Mouse (Mus musculus) forelimb bud, embryonic 11.5 days (tissue): ENCODE measurements around the gene Tbc1d10c.

Experiments used
- DNase-seq: peaks from one replicate; pipeline ENCODE4 v3.0.0-alpha.2; 2012; ENCODE audit warnings: low read depth, low spot score

The Tbc1d10c gene

DNA sequence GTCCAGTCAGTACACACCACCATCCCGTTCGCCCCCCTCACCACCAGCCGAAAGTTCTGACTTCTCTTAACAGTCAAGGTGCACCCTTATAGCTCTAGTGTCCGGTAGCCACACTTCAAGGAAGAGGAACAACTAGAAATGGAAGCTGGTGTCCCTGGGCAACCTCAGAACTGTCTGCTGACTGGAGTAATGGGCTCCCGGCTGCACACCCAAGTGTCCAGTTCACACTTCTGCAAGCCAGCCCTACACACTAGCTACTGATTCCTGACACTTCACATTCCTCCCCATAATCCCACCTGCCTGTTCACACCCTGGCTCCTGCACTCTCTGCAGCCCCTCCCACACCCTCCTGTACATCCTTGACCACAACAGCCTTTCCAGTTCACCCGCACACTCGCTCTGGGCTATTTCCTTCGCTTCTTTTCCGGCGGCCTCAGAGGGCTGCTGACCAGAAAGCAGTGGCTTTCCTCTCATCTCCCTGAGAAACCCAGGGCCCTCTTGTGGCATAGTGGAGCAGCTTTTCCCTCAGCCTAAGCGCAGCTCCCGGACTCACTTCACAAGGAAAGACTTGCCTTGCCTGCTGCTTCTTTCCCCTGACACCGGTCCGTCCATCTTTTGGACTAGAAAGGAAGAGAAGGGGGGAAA is 25.1 kb upstream of the Tbc1d10c start:
- DNase-seq = no peak

DNA sequence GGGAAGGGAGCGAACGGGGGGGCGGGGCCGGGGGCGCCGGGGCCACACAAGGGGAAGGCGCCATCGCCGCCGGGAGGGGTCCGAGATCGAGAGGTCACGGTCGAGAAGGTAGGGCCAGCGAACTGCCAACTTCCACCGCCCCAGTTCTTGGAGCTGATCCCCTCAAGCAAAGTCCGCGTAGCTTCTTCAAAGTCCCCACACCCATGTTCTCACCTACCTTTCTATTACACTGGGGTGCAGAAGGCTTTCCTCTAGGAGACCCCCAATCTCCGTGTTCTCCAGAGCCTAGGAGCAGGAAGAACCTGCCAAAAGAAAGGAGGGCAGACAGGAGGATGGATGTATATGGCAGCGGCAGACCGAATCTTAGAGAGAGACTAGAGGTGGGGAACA is 24.4 kb upstream of the Tbc1d10c start:
- no peak for DNase-seq

GRCm38 (mm10) chr19:4214771-4215450 is 23.8 kb upstream of the Tbc1d10c start:
- no peak for DNase-seq

- no peak for DNase-seq
These were observed 23.1 kb upstream of the Tbc1d10c start, which contains the start of the genes Clcf1 and AC109138.7 for GRCm38 (mm10) chr19:4214071-4214770. Clcf1 (plus strand) TSS chr19:4214238. AC109138.7 (plus strand) TSS chr19:4214357.

- no peak for DNase-seq
These were observed 22.5 kb upstream of the Tbc1d10c start for GRCm38 (mm10) chr19:4213524-4213974.

GRCm38 (mm10) chr19:4211891-4212588 is 21.0 kb upstream of the Tbc1d10c start:
- DNase-seq = no peak

- DNase-seq = no peak
These were observed 17.5 kb upstream of the Tbc1d10c start for GRCm38 (mm10) chr19:4208563-4208962.

DNA sequence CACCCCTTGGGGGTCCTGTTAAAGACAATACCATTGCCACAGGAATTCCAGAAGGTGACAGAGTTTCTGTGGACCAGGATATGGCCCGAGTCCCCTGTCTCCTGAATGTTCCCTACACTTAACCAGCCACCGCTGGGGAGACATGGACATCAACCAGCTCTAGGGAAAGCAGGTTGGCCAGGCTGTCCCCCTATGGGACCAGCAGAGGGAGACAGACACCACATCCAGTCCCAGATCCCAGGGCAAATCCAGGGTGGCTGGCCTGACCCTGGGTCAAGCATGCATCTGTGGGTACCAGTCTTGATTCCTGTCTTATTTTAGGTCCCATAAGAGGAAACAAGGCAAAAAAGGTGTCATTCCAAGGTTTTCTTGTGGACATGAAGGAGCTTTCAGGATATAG is 15.9 kb upstream of the Tbc1d10c start:
- DNase-seq = peak; percentile 77

DNA sequence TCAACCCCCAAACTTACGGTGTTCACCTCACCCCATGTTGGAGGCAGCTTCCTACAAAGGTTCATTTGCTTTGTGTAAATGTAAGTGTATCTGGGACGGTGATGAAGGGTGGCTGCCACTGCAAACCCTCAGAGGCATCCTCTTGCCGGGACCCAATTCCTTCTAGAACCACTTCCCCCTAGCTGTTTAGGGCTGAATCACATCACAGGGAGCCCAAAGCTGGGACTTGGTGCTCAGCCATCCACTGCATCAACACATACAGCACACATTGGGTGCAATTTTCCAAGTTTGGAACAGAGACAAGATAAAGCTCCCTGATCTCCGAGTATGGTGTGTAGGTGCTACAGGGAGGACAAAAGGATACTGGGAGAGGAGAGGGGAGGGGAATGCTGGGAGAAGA is 13.8 kb upstream of the Tbc1d10c start:
- DNase-seq = no peak

DNA sequence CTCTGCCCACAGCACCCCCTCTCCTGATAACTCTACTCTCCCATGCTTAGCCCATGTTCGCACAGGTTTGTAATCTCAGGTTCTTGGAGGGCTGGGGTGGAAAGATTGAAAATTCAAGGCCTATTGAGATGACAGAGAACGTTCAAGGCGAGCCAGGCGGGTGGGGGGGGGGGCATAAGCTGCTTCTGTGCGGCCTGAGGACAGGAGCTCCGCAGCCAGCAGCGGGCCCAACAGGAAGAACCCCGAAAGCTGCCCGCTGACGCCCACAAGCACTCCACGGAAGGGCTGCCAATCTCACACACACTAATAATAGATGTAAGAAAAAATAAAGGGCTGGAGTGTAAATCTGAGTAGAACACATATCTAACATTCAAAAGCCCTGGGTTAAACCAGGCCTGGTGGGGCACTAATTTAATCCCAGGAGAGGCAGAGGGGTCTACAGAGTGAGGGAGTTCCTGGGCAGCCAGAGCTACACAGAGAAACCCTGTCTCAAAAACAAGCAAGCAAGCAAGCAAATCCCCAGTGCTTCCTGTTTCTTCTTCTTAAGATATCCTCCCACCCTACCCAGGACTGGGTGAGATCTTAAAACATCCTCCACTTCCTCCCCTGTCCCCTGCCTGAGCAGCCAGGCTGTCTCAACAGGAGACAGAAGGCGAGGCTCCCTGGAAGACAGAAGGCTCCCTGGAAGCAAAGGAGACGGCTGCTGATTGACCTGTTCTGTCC is 12.7 kb upstream of the Tbc1d10c start:
- DNase-seq = no peak

DNA sequence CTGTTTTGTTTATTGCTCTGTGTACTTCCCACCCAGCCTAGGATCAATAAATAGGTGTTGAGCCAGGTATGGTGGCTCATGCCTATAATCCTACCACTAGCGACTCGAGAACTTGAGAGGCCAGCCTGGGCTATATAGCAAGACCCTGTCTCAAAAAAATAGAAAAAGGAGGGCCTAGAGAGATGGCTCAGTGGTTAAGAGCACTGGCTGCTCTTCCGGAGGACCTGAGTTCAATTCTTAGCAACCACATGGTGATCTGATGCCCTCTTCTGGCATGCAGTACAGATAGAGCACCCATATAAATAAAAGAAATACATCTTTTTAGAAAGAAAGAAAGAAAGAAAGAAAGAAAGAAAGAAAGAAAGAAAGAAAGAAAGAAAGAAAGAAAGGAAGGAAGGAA is 12.1 kb upstream of the Tbc1d10c start:
- no peak for DNase-seq

DNA sequence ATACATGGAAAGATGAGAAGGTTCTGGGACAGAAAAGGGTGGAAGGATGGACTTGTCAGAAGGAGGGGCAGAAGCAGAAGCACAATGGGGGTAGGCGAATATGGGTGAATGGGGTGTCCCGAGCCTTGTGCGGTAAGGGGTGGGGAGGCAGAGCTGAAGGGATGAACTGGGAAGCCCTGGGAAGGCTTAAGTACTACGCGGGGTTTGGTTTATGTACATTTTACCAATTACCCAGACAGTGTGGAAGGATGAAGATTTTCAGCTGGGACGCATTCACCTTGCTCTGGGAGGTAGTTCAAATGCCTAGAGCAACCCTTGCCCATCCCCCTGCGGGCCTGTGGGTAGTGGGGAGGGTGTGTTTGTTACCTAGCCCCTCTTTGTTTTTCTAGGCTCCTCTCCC is 11.1 kb upstream of the Tbc1d10c start:
- no peak for DNase-seq

DNA sequence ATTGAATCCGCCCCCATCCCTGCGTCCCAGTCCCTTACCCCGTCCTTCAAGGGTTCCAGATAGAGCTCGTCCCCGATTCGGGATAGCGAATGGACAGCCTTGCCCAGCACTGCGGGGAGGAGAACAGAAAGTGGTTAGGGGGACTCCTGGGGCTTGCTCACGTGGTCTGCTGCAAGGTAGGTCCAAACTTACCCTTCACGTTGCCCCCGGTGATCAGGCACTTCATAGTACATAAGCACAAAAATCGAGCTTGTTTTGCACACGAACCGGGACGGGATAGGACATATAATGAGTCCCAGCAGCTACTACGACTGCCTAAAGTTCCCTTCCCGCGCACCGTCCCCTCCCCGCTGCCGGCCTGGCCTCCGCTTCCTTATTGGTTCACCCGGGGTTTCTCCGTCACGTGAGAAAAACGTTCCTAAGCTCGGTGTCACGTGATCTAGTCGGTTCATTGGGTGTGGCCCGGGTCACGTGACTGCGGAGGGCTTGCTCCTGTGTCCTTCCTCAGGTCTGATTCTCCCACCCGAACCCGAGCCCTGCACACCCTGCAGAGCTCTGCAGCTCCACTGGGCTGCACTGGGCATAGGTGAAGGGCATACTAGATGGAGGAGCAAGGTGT is 10.3 kb upstream of the Tbc1d10c start, which contains the start of gene Rad9a:
TSS of gene Rad9a (minus strand) at position 372 of the 619 bp plus-strand sequence.
- DNase-seq = peak; percentile 96

DNA sequence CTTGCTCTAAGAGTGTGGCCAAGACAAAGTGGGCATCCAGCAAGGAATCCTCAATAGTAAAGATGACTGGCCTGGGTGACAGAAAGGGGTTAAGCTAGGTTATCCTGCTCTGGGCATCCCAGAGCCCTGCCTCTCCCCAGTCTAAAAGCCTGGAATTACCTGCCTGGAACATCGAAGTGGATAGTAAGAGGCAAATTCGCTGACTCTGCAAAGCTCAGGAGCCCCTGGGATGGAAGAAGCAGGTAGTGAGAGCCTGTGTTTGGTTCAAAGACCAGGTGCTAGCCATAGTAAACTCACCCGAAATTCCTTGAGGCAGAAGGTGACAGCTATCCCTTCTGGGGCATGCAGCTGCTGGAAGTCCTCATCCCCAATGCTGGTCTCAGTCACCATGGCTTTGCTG is 6.1 kb upstream of the Tbc1d10c start:
- DNase-seq = no peak

GRCm38 (mm10) chr19:4196548-4196947 is 5.5 kb upstream of the Tbc1d10c start:
- no peak for DNase-seq

- DNase-seq = no peak
These were observed 5.0 kb upstream of the Tbc1d10c start for GRCm38 (mm10) chr19:4196048-4196447.

- DNase-seq = no peak
These were observed 3.9 kb upstream of the Tbc1d10c start for GRCm38 (mm10) chr19:4194776-4195650.

DNA sequence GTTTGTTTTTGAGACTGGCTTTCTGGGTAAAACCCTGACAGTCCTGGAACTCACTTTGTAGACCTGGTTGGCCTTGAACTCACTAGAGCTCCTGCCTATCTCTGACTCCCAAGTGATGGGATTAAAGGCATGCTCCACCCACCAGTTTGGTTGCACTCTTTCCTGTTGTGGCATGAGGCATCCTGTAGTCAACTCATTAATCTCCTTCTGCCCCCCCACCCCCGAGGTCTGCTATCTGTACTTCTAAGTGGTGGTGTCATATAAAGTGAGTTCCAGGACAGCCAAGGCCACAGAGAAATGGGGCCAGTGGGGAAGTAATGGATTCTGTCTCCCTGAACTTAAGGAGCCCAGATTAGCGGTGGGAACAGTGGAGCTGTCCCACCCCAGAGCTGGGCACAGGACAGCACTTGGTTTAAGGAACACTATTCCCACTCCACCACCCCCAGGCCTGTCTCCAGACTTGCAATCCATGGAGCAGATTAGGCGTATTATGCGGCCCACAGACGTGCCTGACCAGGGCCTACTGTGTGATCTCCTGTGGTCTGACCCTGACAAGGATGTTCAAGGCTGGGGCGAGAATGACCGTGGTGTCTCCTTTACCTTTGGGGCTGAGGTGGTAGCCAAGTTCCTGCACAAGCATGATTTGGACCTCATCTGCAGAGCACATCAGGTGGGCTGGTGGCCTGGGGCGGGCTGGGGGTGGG is 3.1 kb upstream of the Tbc1d10c start:
- no peak for DNase-seq

DNA sequence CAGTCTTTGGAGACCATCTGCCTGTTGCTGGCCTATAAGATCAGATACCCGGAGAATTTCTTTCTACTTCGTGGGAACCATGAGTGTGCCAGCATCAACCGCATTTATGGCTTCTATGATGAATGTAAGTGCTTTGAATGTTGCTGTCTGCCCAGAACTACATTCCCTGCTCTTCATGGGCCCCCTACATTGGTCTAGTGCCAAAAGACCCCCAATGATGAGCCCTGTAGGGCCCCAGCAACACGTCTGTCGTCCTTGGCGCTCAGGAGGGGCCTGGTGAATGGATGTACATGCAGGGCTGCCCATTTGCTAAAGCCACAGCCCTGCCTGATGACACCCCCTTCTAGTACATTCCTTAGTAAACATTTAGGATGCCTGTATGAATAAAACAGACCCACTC is 2.0 kb upstream of the Tbc1d10c start:
- no peak for DNase-seq
